Mouse (Mus musculus): ENCODE results near the gene Mcm3ap. TPM values are rescaled to one million over a fixed set of nuclear protein-coding genes. Genes with fewer than 3 reads are reported as not detected.

Gene Mcm3ap
- polyA plus RNA-seq, 1 experiment from 2014 or later, result 83.3 TPM

DNA sequence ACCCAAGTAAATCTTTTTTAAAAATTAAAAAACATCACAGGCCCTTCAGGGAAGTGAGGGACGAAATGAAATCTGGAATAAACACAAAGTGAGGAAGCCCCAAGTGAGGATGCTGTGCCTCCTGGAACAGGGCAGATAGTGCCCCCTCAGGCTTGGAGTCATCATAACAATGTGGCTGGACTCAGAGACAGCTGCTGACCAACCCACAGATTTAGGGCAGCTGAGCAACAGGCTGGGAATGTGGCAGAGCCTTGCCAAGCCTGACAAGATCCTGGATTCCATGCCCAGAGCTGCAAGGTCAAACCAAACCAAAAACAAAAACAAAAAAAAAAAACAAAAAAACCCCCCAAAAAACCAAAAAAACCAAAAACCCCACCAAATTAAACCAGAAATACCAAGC is 7.5 kb upstream of the Mcm3ap start:
- no peak overlapping the region for H3K9ac ChIP-seq
- H3K27ac ChIP-seq, result no peak overlapping the region

GRCm38 (mm10) chr10:76462312-76462711 is 6.4 kb upstream of the Mcm3ap start:
- H3K9ac ChIP-seq, result no peak overlapping the region
- ATAC-seq (ENCODE audit: low FRiP score), result no peak
- no peaks in the 10 kb centered on the region for H3K27me3 ChIP-seq
- H3K36me3 ChIP-seq, result peaks cover 32% of the 10 kb centered on the region
- 0 out of 2 replicates have a peak, but pooled peaks cover 8% of the 10 kb centered on the region for H3K9me3 ChIP-seq (replicated peaks)
- H3K27ac ChIP-seq, result no peak overlapping the region
- WGBS, result 92% methylated on average over 7 of the region's 7 CpGs
- no peaks in the 10 kb centered on the region for H3K4me1 ChIP-seq
- no peak overlapping the region for H3K4me2 ChIP-seq (replicated peaks)
- no peak overlapping the region for H3K4me3 ChIP-seq

More for the DNA sequence above, 7.5 kb upstream of the Mcm3ap start:
- Histone ChIP-seq H3K36me3 (peaks cover 32% of the 10 kb centered on the region), H3K4me3 (no peak overlapping the region), H3K27me3 (no peaks in the 10 kb centered on the region), H3K4me2 (replicated peaks) (no peak overlapping the region), H3K9me3 (replicated peaks) (0 out of 2 replicates have a peak, but pooled peaks cover 8% of the 10 kb centered on the region), H3K4me1 (no peaks in the 10 kb centered on the region)
- 100% methylated on average over 1 of the region's 1 CpGs for WGBS
- no peak for ATAC-seq (ENCODE audit: low FRiP score)

- no peak for ATAC-seq (ENCODE audit: low FRiP score)
- 89% methylated on average over 6 of the region's 6 CpGs for WGBS
Measured at GRCm38 (mm10) chr10:76462721-76463120, 6.0 kb upstream of the Mcm3ap start.

DNA sequence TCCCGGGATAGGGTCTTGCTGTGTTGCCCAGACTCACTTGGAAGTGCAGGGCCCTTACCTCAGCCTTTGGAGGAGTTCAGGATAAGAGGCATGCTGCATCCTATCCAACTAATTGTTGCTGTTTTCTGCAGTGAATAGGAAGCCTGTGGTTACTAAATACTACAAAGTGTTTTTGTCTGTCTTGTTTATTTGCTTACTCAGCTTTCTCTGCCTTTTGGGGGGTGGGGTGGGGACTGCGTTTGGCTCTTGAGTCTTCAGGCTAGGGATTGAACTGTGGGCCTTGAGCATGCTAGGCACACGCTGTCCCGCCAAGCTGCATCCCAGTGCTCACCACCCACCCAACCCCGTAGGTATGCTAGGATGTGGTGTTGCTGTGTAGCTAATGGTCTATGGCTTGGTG is 5.0 kb downstream of the Mcm3ap start:
- no peak overlapping the region for H3K27ac ChIP-seq
- no peaks in the 10 kb centered on the region for H3K9me3 ChIP-seq (replicated peaks)
- H3K4me3 ChIP-seq, result no peak overlapping the region
- H3K36me3 ChIP-seq, result peaks cover 76% of the 10 kb centered on the region
- peaks cover 11% of the 10 kb centered on the region for H3K4me1 ChIP-seq
- no peak overlapping the region for H3K9ac ChIP-seq
- H3K27me3 ChIP-seq, result no peaks in the 10 kb centered on the region
- WGBS, result 90% methylated on average over 5 of the region's 5 CpGs
- H3K4me2 ChIP-seq (replicated peaks), result no peak overlapping the region
- no peak for ATAC-seq (ENCODE audit: low FRiP score)

More at GRCm38 (mm10) chr10:76462721-76463120, 6.0 kb upstream of the Mcm3ap start:
- Histone ChIP-seq H3K4me3 (no peak overlapping the region), H3K27ac (no peak overlapping the region), H3K36me3 (peaks cover 32% of the 10 kb centered on the region), H3K4me1 (0 out of 2 replicates have a peak, but pooled peaks cover 2% of the 10 kb centered on the region), H3K4me2 (replicated peaks) (no peak overlapping the region), H3K9ac (no peak overlapping the region), H3K9me3 (replicated peaks) (0 out of 2 replicates have a peak, but pooled peaks cover 8% of the 10 kb centered on the region), H3K27me3 (no peaks in the 10 kb centered on the region)

GRCm38 (mm10) chr10:76480851-76481250 is 12.1 kb downstream of the Mcm3ap start:
- no peaks in the 10 kb centered on the region for H3K9me3 ChIP-seq (replicated peaks)
- no peak overlapping the region for H3K27ac ChIP-seq
- WGBS, result 90% methylated on average over 13 of the region's 13 CpGs
- H3K27me3 ChIP-seq, result no peaks in the 10 kb centered on the region
- no peak overlapping the region for H3K4me3 ChIP-seq
- no peak overlapping the region for H3K4me2 ChIP-seq (replicated peaks)
- no peak for ATAC-seq (ENCODE audit: low FRiP score)
- no peaks in the 10 kb centered on the region for H3K4me1 ChIP-seq
- no peak overlapping the region for H3K9ac ChIP-seq
- peaks cover 96% of the 10 kb centered on the region for H3K36me3 ChIP-seq

- ATAC-seq (ENCODE audit: low FRiP score), result no peak
- no peaks in the 10 kb centered on the region for H3K4me1 ChIP-seq
- no peak overlapping the region for H3K9ac ChIP-seq
- H3K4me3 ChIP-seq, result no peak overlapping the region
- no peak overlapping the region for H3K27ac ChIP-seq
- H3K27me3 ChIP-seq, result no peaks in the 10 kb centered on the region
- no peak overlapping the region for H3K4me2 ChIP-seq (replicated peaks)
- 98% methylated on average over 6 of the region's 6 CpGs for WGBS
- H3K9me3 ChIP-seq (replicated peaks), result no peaks in the 10 kb centered on the region
- H3K36me3 ChIP-seq, result peaks cover 96% of the 10 kb centered on the region
Measured at GRCm38 (mm10) chr10:76481480-76481879, 12.8 kb downstream of the Mcm3ap start.

- H3K4me1 ChIP-seq, result no peaks in the 10 kb centered on the region
- no peak overlapping the region for H3K4me2 ChIP-seq (replicated peaks)
- no peak overlapping the region for H3K27ac ChIP-seq
- no peaks in the 10 kb centered on the region for H3K27me3 ChIP-seq
- no peak overlapping the region for H3K9ac ChIP-seq
- H3K36me3 ChIP-seq, result peaks cover 95% of the 10 kb centered on the region
- 98% methylated on average over 2 of the region's 2 CpGs for WGBS
- H3K4me3 ChIP-seq, result no peak overlapping the region
- no peak for ATAC-seq (ENCODE audit: low FRiP score)
- no peaks in the 10 kb centered on the region for H3K9me3 ChIP-seq (replicated peaks)
Measured at GRCm38 (mm10) chr10:76486302-76486701, 17.6 kb downstream of the Mcm3ap start.

DNA sequence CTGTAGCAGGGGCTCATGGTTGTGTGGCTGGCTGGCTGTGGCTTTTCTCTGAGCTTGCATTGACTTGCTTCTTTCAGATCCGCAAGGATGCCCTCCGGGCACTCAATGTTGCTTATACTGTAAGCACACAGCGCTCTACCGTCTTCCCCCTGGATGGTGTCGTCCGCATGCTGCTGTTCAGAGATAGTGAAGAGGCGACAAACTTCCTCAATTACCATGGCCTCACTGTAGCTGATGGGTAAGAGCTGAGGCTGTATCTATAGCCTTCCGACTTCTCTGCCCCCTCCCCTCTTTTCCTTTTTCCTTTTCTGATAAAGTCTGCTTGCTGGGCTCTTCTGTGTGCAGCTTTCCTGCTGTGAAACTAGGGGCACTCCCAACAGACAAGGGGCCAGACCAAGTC is 19.5 kb downstream of the Mcm3ap start:
- Histone ChIP-seq H3K36me3 (peaks cover 92% of the 10 kb centered on the region), H3K4me1 (no peaks in the 10 kb centered on the region), H3K9me3 (replicated peaks) (no peaks in the 10 kb centered on the region), H3K4me3 (no peak overlapping the region), H3K9ac (no peak overlapping the region), H3K4me2 (replicated peaks) (no peak overlapping the region), H3K27me3 (no peaks in the 10 kb centered on the region), H3K27ac (no peak overlapping the region)
- ATAC-seq (ENCODE audit: low FRiP score), result no peak
- WGBS, result 96% methylated on average over 8 of the region's 8 CpGs

DNA sequence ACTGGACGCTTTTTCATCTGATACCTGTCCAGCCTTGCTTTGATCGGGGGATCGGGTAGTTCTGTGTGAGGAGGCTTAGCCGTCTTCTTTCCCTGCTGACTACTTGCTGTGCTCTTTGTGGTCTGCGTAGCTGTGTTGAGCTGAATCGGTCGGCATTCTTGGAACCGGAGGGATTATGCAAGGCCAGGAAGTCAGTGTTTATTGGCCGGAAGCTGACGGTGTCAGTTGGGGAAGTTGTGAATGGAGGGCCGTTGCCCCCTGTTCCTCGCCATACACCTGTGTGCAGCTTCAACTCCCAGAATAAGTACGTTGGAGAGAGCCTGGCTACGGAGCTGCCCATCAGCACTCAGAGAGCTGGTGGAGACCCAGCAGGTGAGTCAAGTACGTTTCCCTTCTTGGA is 20.5 kb downstream of the Mcm3ap start:
- no peaks in the 10 kb centered on the region for H3K4me1 ChIP-seq
- H3K9ac ChIP-seq, result no peak overlapping the region
- H3K9me3 ChIP-seq (replicated peaks), result no peaks in the 10 kb centered on the region
- 95% methylated on average over 15 of the region's 15 CpGs for WGBS
- H3K27me3 ChIP-seq, result no peaks in the 10 kb centered on the region
- no peak overlapping the region for H3K4me2 ChIP-seq (replicated peaks)
- H3K36me3 ChIP-seq, result peaks cover 92% of the 10 kb centered on the region
- no peak overlapping the region for H3K27ac ChIP-seq
- H3K4me3 ChIP-seq, result no peak overlapping the region
- no peak for ATAC-seq (ENCODE audit: low FRiP score)

GRCm38 (mm10) chr10:76493527-76493926 is 24.8 kb downstream of the Mcm3ap start:
- H3K27me3 ChIP-seq, result no peaks in the 10 kb centered on the region
- peaks cover 88% of the 10 kb centered on the region for H3K36me3 ChIP-seq
- no peak for ATAC-seq (ENCODE audit: low FRiP score)
- H3K9me3 ChIP-seq (replicated peaks), result no peaks in the 10 kb centered on the region
- no peak overlapping the region for H3K9ac ChIP-seq
- H3K27ac ChIP-seq, result no peak overlapping the region
- no peak overlapping the region for H3K4me3 ChIP-seq
- no peak overlapping the region for H3K4me2 ChIP-seq (replicated peaks)
- H3K4me1 ChIP-seq, result no peaks in the 10 kb centered on the region
- WGBS, result 81% methylated on average over 1 of the region's 1 CpGs

- Histone ChIP-seq H3K9me3 (replicated peaks) (no peaks in the 10 kb centered on the region), H3K27ac (no peak overlapping the region), H3K4me1 (no peaks in the 10 kb centered on the region), H3K4me3 (no peak overlapping the region), H3K27me3 (no peaks in the 10 kb centered on the region), H3K36me3 (peaks cover 88% of the 10 kb centered on the region), H3K9ac (no peak overlapping the region), H3K4me2 (replicated peaks) (no peak overlapping the region)
- WGBS, result 97% methylated on average over 6 of the region's 6 CpGs
- ATAC-seq (ENCODE audit: low FRiP score), result no peak
Measured at GRCm38 (mm10) chr10:76495501-76495900, 26.8 kb downstream of the Mcm3ap start.

GRCm38 (mm10) chr10:76496366-76496765 is 27.6 kb downstream of the Mcm3ap start:
- no peaks in the 10 kb centered on the region for H3K9me3 ChIP-seq (replicated peaks)
- H3K36me3 ChIP-seq, result peaks cover 88% of the 10 kb centered on the region
- no peak overlapping the region for H3K27ac ChIP-seq
- no peak overlapping the region for H3K9ac ChIP-seq
- no peak overlapping the region for H3K4me2 ChIP-seq (replicated peaks)
- no peak for ATAC-seq (ENCODE audit: low FRiP score)
- WGBS, result 96% methylated on average over 7 of the region's 7 CpGs
- H3K27me3 ChIP-seq, result no peaks in the 10 kb centered on the region
- no peak overlapping the region for H3K4me3 ChIP-seq
- no peaks in the 10 kb centered on the region for H3K4me1 ChIP-seq

- Histone ChIP-seq H3K4me2 (replicated peaks) (no peak overlapping the region), H3K36me3 (peaks cover 91% of the 10 kb centered on the region), H3K9me3 (replicated peaks) (no peaks in the 10 kb centered on the region), H3K27me3 (no peaks in the 10 kb centered on the region), H3K4me1 (no peaks in the 10 kb centered on the region), H3K9ac (no peak overlapping the region), H3K27ac (no peak overlapping the region), H3K4me3 (no peak overlapping the region)
- no peak for ATAC-seq (ENCODE audit: low FRiP score)
- 98% methylated on average over 4 of the region's 4 CpGs for WGBS
Measured at GRCm38 (mm10) chr10:76497522-76497921, 28.8 kb downstream of the Mcm3ap start.

Measured in hindbrain, embryonic 12.5 days (tissue).